20 mouse cellular contexts compared by ENCODE assay signal in the genomic region with DNA sequence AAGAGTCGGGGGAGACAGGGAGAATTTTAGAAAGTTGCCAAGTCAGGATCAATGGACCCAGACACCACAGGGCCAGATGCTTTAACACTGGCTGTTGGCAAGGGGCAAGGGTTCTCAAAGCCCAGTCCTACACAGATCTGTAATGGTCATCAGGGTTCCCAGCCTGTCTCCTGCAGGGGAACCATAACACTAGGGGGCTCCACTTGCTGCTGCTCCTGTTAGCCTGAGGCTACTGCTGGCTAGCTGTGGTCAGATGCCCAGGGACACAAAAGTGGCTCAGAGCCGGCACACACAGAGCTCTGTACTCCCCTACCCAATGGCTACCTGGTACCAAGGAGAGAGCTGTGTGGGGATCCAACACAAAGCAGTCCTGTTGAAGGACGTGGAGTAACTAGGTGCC.
DNase-seq lines count a peak whose midpoint lies in the region; ATAC-seq and TF ChIP-seq lines count a peak whose summit lies in the region.
"Had no signal": no experiment of that assay in that cellular context is flagged by ENCODE, and none has a peak within 500 bp of the region (broad histone marks: within the 10 kb centered on the region; RNA-seq: fewer than 3 reads in every experiment).

No protein-coding gene starts in this region.

- H3K4me2 ChIP-seq in kidney, embryonic 14.5 days (replicated peaks; ENCODE audit: low read depth, low read length), result no peak overlapping the region
- H3K4me2 ChIP-seq in liver, embryonic 11.5 days, result no peak overlapping the region
- H3K4me2 ChIP-seq: embryonic facial prominence, embryonic 15.5 days; heart, embryonic 11.5 days; liver, embryonic 15.5 days; neural tube, embryonic 15.5 days had no signal

- TF ChIP-seq CTCF in kidney, adult 2 months (conservative IDR thresholded peaks at IDR 0.05; ENCODE audit: insufficient read depth, insufficient read length, low read depth, low read length), result peak; percentile 29; the same call in 1 of the 2 replicates
- TF ChIP-seq CTCF in E14TG2a.4 (conservative IDR thresholded peaks at IDR 0.05; ENCODE audit: low read length), result 0 out of 2 replicates have a peak, but pooled peaks have one; percentile 5

- no peaks in the 10 kb centered on the region for H3K4me1 ChIP-seq in kidney, adult 2 months (ENCODE audit: control insufficient read depth, insufficient read depth, low read length)
- no peaks in the 10 kb centered on the region for H3K4me1 ChIP-seq in kidney, embryonic 14.5 days (ENCODE audit: control insufficient read depth, insufficient read depth, low read length)
- H3K4me1 ChIP-seq in liver, embryonic 11.5 days (replicated peaks; ENCODE audit: control insufficient read depth, insufficient read depth, low read length), result no peaks in the 10 kb centered on the region
- H3K4me1 ChIP-seq in E14TG2a.4 (replicated peaks; ENCODE audit: low read depth, low read length), result no peaks in the 10 kb centered on the region
- H3K4me1 ChIP-seq: embryonic facial prominence, embryonic 15.5 days; liver, embryonic 15.5 days; midbrain, embryonic 10.5 days; neural tube, embryonic 15.5 days had no signal

- no peaks in the 10 kb centered on the region for H3K36me3 ChIP-seq in kidney, adult 2 months (ENCODE audit: control insufficient read depth, insufficient read depth, low read length)
- H3K36me3 ChIP-seq in kidney, embryonic 14.5 days (ENCODE audit: control insufficient read depth, insufficient read depth, low read length), result no peaks in the 10 kb centered on the region
- no peaks in the 10 kb centered on the region for H3K36me3 ChIP-seq in liver, embryonic 11.5 days (ENCODE audit: control insufficient read depth, insufficient read depth, low read length)
- no peaks in the 10 kb centered on the region for H3K36me3 ChIP-seq in E14TG2a.4 (ENCODE audit: insufficient read depth, low read length)
- H3K36me3 ChIP-seq: embryonic facial prominence, embryonic 15.5 days; liver, embryonic 15.5 days; midbrain, embryonic 10.5 days; neural tube, embryonic 15.5 days had no signal

- 72% methylated on average over 3 of the region's 3 CpGs for WGBS in kidney, adult 2 months
- 70% methylated on average over 3 of the region's 3 CpGs for WGBS in kidney, embryonic 14.5 days
- WGBS in liver, embryonic 11.5 days, result 65% methylated on average over 3 of the region's 3 CpGs

- no peak for ATAC-seq in kidney, embryonic 14.5 days (ENCODE audit: low FRiP score, low TSS enrichment)
- ATAC-seq in liver, embryonic 11.5 days (replicated peaks; ENCODE audit: low FRiP score), result no peak
- ATAC-seq: forebrain, embryonic 14.5 days; Patski had no signal

- DNase-seq in cerebellum, postnatal 10 days, result peak; percentile 27 to 28
- DNase-seq in cerebellum, adult 9-10 months, result no peak
- peak; percentile 19 for DNase-seq in kidney, adult 2 months
- peak; percentile 12 for DNase-seq in liver
- DNase-seq in liver, embryonic 11.5 days (ENCODE audit: low spot score), result no peak
- no peak for DNase-seq in thymus, postnatal 10 days (ENCODE audit: low spot score in 2 of 2)
- DNase-seq: cerebellum, adult 11 months; gastrocnemius, adult 2 months; right cerebral cortex, adult 18-20 months; right cerebral cortex, postnatal 4 days; thymus, postnatal 36 days had no signal

- TF ChIP-seq POLR2A in kidney, adult 2 months (IDR thresholded peaks at IDR 0.05; ENCODE audit: low read depth, low read length), result no peak

- no peaks in the 10 kb centered on the region for H3K27me3 ChIP-seq in kidney, adult 2 months (replicated peaks; ENCODE audit: control insufficient read depth, insufficient read depth, low read length)
- H3K27me3 ChIP-seq in kidney, embryonic 14.5 days (ENCODE audit: control insufficient read depth, insufficient read depth, low read length), result no peaks in the 10 kb centered on the region
- no peaks in the 10 kb centered on the region for H3K27me3 ChIP-seq in liver, embryonic 11.5 days (replicated peaks; ENCODE audit: control insufficient read depth, insufficient read depth, low read length)
- H3K27me3 ChIP-seq in E14TG2a.4 (ENCODE audit: insufficient read depth, low read length), result no peaks in the 10 kb centered on the region
- H3K27me3 ChIP-seq: embryonic facial prominence, embryonic 15.5 days; liver, embryonic 15.5 days; neural tube, embryonic 15.5 days; Patski had no signal

- H3K9me3 ChIP-seq in kidney, embryonic 14.5 days (ENCODE audit: control insufficient read depth, low read length), result no peaks in the 10 kb centered on the region
- H3K9me3 ChIP-seq in liver, embryonic 11.5 days (ENCODE audit: control insufficient read depth, low read length), result no peaks in the 10 kb centered on the region
- 0 out of 2 replicates have a peak, but pooled peaks cover 7% of the 10 kb centered on the region for H3K9me3 ChIP-seq in E14TG2a.4 (ENCODE audit: low read length)
- H3K9me3 ChIP-seq: embryonic facial prominence, embryonic 15.5 days; liver, embryonic 15.5 days; midbrain, embryonic 10.5 days; neural tube, embryonic 15.5 days had no signal

- no peak overlapping the region for H3K9ac ChIP-seq in kidney, embryonic 14.5 days (ENCODE audit: low read depth, low read length)
- no peak overlapping the region for H3K9ac ChIP-seq in liver, embryonic 11.5 days (ENCODE audit: low read depth, low read length)
- H3K9ac ChIP-seq: embryonic facial prominence, embryonic 15.5 days; liver, embryonic 15.5 days; neural tube, embryonic 15.5 days had no signal

- H3K27ac ChIP-seq in kidney, adult 2 months (ENCODE audit: insufficient read depth, low read depth, low read length), result no peak overlapping the region
- H3K27ac ChIP-seq in kidney, embryonic 14.5 days (ENCODE audit: low read depth, low read length), result no peak overlapping the region
- no peak overlapping the region for H3K27ac ChIP-seq in liver, embryonic 11.5 days (ENCODE audit: low read depth, low read length)
- H3K27ac ChIP-seq: embryonic facial prominence, embryonic 15.5 days; gastrocnemius, adult 2 months; liver, embryonic 15.5 days; midbrain, embryonic 10.5 days; neural tube, embryonic 15.5 days had no signal

- no peak overlapping the region for H3K4me3 ChIP-seq in kidney, adult 2 months (ENCODE audit: insufficient read depth, low read depth, low read length)
- no peak overlapping the region for H3K4me3 ChIP-seq in kidney, embryonic 14.5 days (ENCODE audit: low read length)
- H3K4me3 ChIP-seq in liver, embryonic 11.5 days (ENCODE audit: low read depth, low read length), result no peak overlapping the region
- no peak overlapping the region for H3K4me3 ChIP-seq in E14TG2a.4 (replicated peaks; ENCODE audit: low read length)
- H3K4me3 ChIP-seq: embryonic facial prominence, embryonic 15.5 days; gastrocnemius, adult 2 months; liver, embryonic 15.5 days; midbrain, embryonic 10.5 days; neural tube, embryonic 15.5 days had no signal

Comparison
In these comparisons a context has a peak if more than half of its experiments do, and no peak if none do; other contexts are left out.
1. DNase-seq: peak in cerebellum, postnatal 10 days (2 of 2), kidney, adult 2 months (single experiment) and liver (single experiment); none in cerebellum, adult 9-10 months (single experiment), liver, embryonic 11.5 days (single experiment) and thymus, postnatal 10 days (0 of 2).